Mouse (Mus musculus): Measurements from ENCODE around the gene Clybl. TPM values are rescaled to one million over a fixed set of nuclear protein-coding genes. Genes with fewer than 3 reads are reported as not detected.

The Clybl gene
- polyA plus RNA-seq, 1 experiment from 2014 or later: 76.8 TPM

- WGBS (ENCODE audit: insufficient replicate concordance): 81% methylated on average over 18 of the region's 18 CpGs
- Histone ChIP-seq H3K4me2 (no peak overlapping the region), H3K27ac (ENCODE audit: low read depth, low read length) (no peak overlapping the region), H3K9me3 (replicated peaks; ENCODE audit: control insufficient read depth, low read length) (no peaks in the 10 kb centered on the region), H3K4me1 (ENCODE audit: control insufficient read depth, insufficient read depth, low read length) (no peaks in the 10 kb centered on the region), H3K9ac (ENCODE audit: low read depth, low read length) (no peak overlapping the region), H3K27me3 (ENCODE audit: control insufficient read depth, insufficient read depth, low read length) (0 out of 2 replicates have a peak, but pooled peaks cover 3% of the 10 kb centered on the region), H3K4me3 (ENCODE audit: low read depth, low read length) (no peak overlapping the region), H3K36me3 (ENCODE audit: control insufficient read depth, insufficient read depth, low read length) (no peaks in the 10 kb centered on the region)
- no peak for ATAC-seq (replicated peaks; ENCODE audit: insufficient number of reproducible peaks, low FRiP score, low TSS enrichment)
Observed at GRCm38 (mm10) chr14:122246919-122247859, 65.7 kb downstream of the Clybl start.

- 82% methylated on average over 3 of the region's 3 CpGs for WGBS (ENCODE audit: insufficient replicate concordance)
- Histone ChIP-seq H3K4me3 (ENCODE audit: low read depth, low read length) (no peak overlapping the region), H3K4me2 (no peak overlapping the region), H3K4me1 (ENCODE audit: control insufficient read depth, insufficient read depth, low read length) (no peaks in the 10 kb centered on the region), H3K27me3 (ENCODE audit: control insufficient read depth, insufficient read depth, low read length) (0 out of 2 replicates have a peak, but pooled peaks cover 3% of the 10 kb centered on the region), H3K36me3 (ENCODE audit: control insufficient read depth, insufficient read depth, low read length) (no peaks in the 10 kb centered on the region), H3K9ac (ENCODE audit: low read depth, low read length) (no peak overlapping the region), H3K9me3 (replicated peaks; ENCODE audit: control insufficient read depth, low read length) (no peaks in the 10 kb centered on the region), H3K27ac (ENCODE audit: low read depth, low read length) (no peak overlapping the region)
- ATAC-seq (replicated peaks; ENCODE audit: insufficient number of reproducible peaks, low FRiP score, low TSS enrichment): no peak
Observed at GRCm38 (mm10) chr14:122249123-122249522, 67.6 kb downstream of the Clybl start.

GRCm38 (mm10) chr14:122251346-122251745, 69.8 kb downstream of the Clybl start:
- Histone ChIP-seq H3K36me3 (ENCODE audit: control insufficient read depth, insufficient read depth, low read length) (no peaks in the 10 kb centered on the region), H3K4me2 (no peak overlapping the region), H3K9me3 (replicated peaks; ENCODE audit: control insufficient read depth, low read length) (no peaks in the 10 kb centered on the region), H3K27me3 (ENCODE audit: control insufficient read depth, insufficient read depth, low read length) (peaks cover 19% of the 10 kb centered on the region), H3K9ac (ENCODE audit: low read depth, low read length) (no peak overlapping the region), H3K4me3 (ENCODE audit: low read depth, low read length) (no peak overlapping the region), H3K27ac (ENCODE audit: low read depth, low read length) (no peak overlapping the region), H3K4me1 (ENCODE audit: control insufficient read depth, insufficient read depth, low read length) (no peaks in the 10 kb centered on the region)
- ATAC-seq (replicated peaks; ENCODE audit: insufficient number of reproducible peaks, low FRiP score, low TSS enrichment): no peak

GRCm38 (mm10) chr14:122255562-122256260, 74.2 kb downstream of the Clybl start:
- 7% methylated on average over 21 of the region's 21 CpGs for WGBS (ENCODE audit: insufficient replicate concordance)
- Histone ChIP-seq H3K4me1 (ENCODE audit: control insufficient read depth, insufficient read depth, low read length) (no peaks in the 10 kb centered on the region), H3K9me3 (replicated peaks; ENCODE audit: control insufficient read depth, low read length) (no peaks in the 10 kb centered on the region), H3K9ac (ENCODE audit: low read depth, low read length) (no peak overlapping the region), H3K36me3 (ENCODE audit: control insufficient read depth, insufficient read depth, low read length) (no peaks in the 10 kb centered on the region), H3K4me2 (peak overlapping the region; percentile 44), H3K27ac (ENCODE audit: low read depth, low read length) (no peak overlapping the region), H3K27me3 (ENCODE audit: control insufficient read depth, insufficient read depth, low read length) (peaks cover 31% of the 10 kb centered on the region), H3K4me3 (ENCODE audit: low read depth, low read length) (no peak overlapping the region)
- ATAC-seq (replicated peaks; ENCODE audit: insufficient number of reproducible peaks, low FRiP score, low TSS enrichment): no peak

GRCm38 (mm10) chr14:122256261-122256634, 74.7 kb downstream of the Clybl start:
- Histone ChIP-seq H3K27ac (ENCODE audit: low read depth, low read length) (no peak overlapping the region), H3K4me3 (ENCODE audit: low read depth, low read length) (no peak overlapping the region)

GRCm38 (mm10) chr14:122258297-122258696, 76.8 kb downstream of the Clybl start:
- H3K27ac ChIP-seq (ENCODE audit: low read depth, low read length): no peak overlapping the region
- no peak for ATAC-seq (replicated peaks; ENCODE audit: insufficient number of reproducible peaks, low FRiP score, low TSS enrichment)
- H3K9me3 ChIP-seq (replicated peaks; ENCODE audit: control insufficient read depth, low read length): no peaks in the 10 kb centered on the region
- no peaks in the 10 kb centered on the region for H3K4me1 ChIP-seq (ENCODE audit: control insufficient read depth, insufficient read depth, low read length)
- no peak overlapping the region for H3K9ac ChIP-seq (ENCODE audit: low read depth, low read length)
- H3K27me3 ChIP-seq (ENCODE audit: control insufficient read depth, insufficient read depth, low read length): peaks cover 31% of the 10 kb centered on the region
- WGBS (ENCODE audit: insufficient replicate concordance): 53% methylated on average over 5 of the region's 5 CpGs
- no peak overlapping the region for H3K4me2 ChIP-seq
- H3K36me3 ChIP-seq (ENCODE audit: control insufficient read depth, insufficient read depth, low read length): no peaks in the 10 kb centered on the region
- no peak overlapping the region for H3K4me3 ChIP-seq (ENCODE audit: low read depth, low read length)

More at GRCm38 (mm10) chr14:122256261-122256634, 74.7 kb downstream of the Clybl start:
- Histone ChIP-seq H3K4me1 (ENCODE audit: control insufficient read depth, insufficient read depth, low read length) (no peaks in the 10 kb centered on the region), H3K9me3 (replicated peaks; ENCODE audit: control insufficient read depth, low read length) (no peaks in the 10 kb centered on the region), H3K4me2 (peak overlapping the region; percentile 44), H3K27me3 (ENCODE audit: control insufficient read depth, insufficient read depth, low read length) (peaks cover 31% of the 10 kb centered on the region), H3K9ac (ENCODE audit: low read depth, low read length) (no peak overlapping the region), H3K36me3 (ENCODE audit: control insufficient read depth, insufficient read depth, low read length) (no peaks in the 10 kb centered on the region)
- 22% methylated on average over 8 of the region's 8 CpGs for WGBS (ENCODE audit: insufficient replicate concordance)
- no peak for ATAC-seq (replicated peaks; ENCODE audit: insufficient number of reproducible peaks, low FRiP score, low TSS enrichment)

- Histone ChIP-seq H3K9me3 (replicated peaks; ENCODE audit: control insufficient read depth, low read length) (no peaks in the 10 kb centered on the region), H3K27me3 (ENCODE audit: control insufficient read depth, insufficient read depth, low read length) (peaks cover 15% of the 10 kb centered on the region), H3K4me1 (ENCODE audit: control insufficient read depth, insufficient read depth, low read length) (no peaks in the 10 kb centered on the region), H3K27ac (ENCODE audit: low read depth, low read length) (no peak overlapping the region), H3K4me2 (no peak overlapping the region), H3K9ac (ENCODE audit: low read depth, low read length) (no peak overlapping the region), H3K36me3 (ENCODE audit: control insufficient read depth, insufficient read depth, low read length) (no peaks in the 10 kb centered on the region), H3K4me3 (ENCODE audit: low read depth, low read length) (no peak overlapping the region)
- no peak for ATAC-seq (replicated peaks; ENCODE audit: insufficient number of reproducible peaks, low FRiP score, low TSS enrichment)
- WGBS (ENCODE audit: insufficient replicate concordance): 81% methylated on average over 1 of the region's 1 CpGs
Observed at GRCm38 (mm10) chr14:122261250-122261649, 79.7 kb downstream of the Clybl start.

- no peaks in the 10 kb centered on the region for H3K4me1 ChIP-seq (ENCODE audit: control insufficient read depth, insufficient read depth, low read length)
- H3K4me3 ChIP-seq (ENCODE audit: low read depth, low read length): no peak overlapping the region
- peaks cover 2% of the 10 kb centered on the region for H3K27me3 ChIP-seq (ENCODE audit: control insufficient read depth, insufficient read depth, low read length)
- H3K27ac ChIP-seq (ENCODE audit: low read depth, low read length): no peak overlapping the region
- H3K9me3 ChIP-seq (replicated peaks; ENCODE audit: control insufficient read depth, low read length): no peaks in the 10 kb centered on the region
- H3K9ac ChIP-seq (ENCODE audit: low read depth, low read length): no peak overlapping the region
- 48% methylated on average over 16 of the region's 16 CpGs for WGBS (ENCODE audit: insufficient replicate concordance)
- no peak for ATAC-seq (replicated peaks; ENCODE audit: insufficient number of reproducible peaks, low FRiP score, low TSS enrichment)
- no peaks in the 10 kb centered on the region for H3K36me3 ChIP-seq (ENCODE audit: control insufficient read depth, insufficient read depth, low read length)
- no peak overlapping the region for H3K4me2 ChIP-seq
Observed at GRCm38 (mm10) chr14:122262851-122263659, 81.6 kb downstream of the Clybl start.
